Mouse (Mus musculus): ENCODE data around the gene Cluh.

Cluh gene

DNA sequence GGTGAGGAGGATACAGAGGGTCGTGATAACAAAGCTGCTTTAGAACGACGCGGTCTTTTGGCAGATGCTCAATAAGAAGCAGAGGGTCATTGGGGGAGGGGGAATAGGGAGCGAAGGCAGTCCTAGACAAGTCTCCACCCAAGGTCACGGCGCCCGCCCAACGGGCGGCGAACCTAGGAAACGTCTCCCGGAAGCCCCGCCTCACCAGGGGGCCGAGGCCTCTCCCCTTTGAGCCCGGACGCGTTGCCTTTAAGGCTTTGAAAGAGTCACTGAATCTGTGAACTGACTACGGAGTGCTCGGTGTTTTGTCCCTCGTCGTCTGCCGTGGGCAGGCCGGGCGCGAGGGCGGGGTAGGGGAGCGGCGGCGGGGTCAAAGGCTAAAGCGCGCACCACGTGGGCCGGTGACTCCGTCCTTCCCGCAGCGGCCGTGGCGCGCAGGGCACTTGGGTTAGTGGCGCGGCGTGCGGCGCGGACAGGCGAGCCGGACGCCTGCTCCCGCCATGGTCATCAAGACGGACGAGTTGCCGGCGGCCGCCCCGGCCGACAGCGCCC, at the start of gene Cluh:
Cluh (plus strand) TSS at position 401 of the 552 bp plus-strand sequence.
- peak; percentile 95 for DNase-seq (ENCODE audit: extremely low read depth, low read depth)

DNA sequence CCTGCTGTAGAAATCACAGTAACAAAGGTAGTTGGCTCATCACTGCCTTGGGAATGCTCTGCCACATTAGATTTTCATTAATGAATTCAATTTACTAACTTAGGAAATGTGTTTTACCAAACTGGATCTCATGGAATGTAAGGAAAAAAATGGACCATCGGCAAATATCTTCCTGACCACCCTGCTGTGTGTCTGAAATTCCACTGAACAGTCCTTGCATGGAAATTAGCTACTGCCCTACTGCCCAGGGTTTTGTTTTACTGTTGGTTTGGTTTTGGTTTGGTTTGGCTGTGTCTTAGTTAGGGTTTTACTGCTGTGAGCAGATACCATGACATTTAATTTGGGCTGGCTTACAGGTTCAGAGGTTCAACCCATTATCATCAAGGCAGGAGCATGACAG, 47.0 kb upstream of the Cluh start:
- DNase-seq (ENCODE audit: extremely low read depth, low read depth): no peak

- no peak for DNase-seq (ENCODE audit: extremely low read depth, low read depth)
These were observed 39.2 kb upstream of the Cluh start for GRCm38 (mm10) chr11:74610068-74610467.

DNA sequence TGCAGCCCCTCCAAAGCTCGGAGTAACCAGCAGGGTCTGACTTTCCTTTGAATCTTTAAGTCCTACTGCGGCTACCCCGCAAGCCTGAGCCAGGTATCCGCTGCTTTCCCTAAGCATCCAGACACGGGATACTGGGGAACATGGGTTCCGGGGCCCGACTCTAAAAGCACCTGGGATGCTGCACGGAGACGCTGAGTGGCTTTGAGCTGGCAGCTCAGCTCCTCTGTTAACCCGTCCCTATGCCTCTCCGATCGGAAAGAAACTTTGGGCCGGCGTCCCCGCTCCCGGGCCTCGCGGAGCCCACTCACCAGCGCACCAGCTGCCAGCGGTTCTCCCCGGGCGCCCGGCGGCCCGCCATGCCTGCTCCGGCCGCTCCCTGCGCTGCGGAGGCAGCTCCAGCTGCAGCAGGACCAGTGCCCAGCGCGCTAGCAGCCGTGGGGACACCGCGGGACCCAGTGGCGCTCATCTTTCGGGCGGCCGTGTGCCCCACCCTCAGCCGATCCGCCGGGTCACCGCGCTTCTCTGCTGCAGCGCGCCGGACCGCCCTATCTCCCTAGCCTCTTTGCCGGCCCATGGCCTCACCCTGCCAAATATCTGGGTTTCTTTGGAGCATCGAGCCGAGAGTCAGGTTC, 38.6 kb upstream of the Cluh start, which contains the start of gene Rap1gap2:
Rap1gap2 (minus strand) TSS at position 371 of the 632 bp plus-strand sequence.
- no peak for DNase-seq (ENCODE audit: extremely low read depth, low read depth)

GRCm38 (mm10) chr11:74611437-74611836, 37.9 kb upstream of the Cluh start:
- no peak for DNase-seq (ENCODE audit: extremely low read depth, low read depth)

DNA sequence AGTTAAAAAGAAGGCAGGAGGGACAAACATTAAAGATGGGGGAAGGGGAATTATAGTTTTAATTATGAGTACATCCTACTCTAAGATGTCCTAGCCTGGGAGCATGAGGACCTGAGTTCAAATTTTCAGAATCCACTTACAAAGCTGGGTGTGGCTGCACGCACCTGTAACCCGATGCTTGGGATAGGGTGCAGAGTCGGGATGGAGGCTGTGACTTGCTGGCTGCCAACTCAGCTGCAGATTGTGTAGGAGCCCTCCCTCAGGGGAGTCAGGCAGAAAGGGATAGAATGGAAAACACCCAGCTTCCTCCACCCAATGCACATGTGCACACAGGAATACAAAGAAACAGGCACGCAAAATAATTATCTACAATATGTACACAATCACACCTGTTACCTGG, 35.9 kb upstream of the Cluh start:
- no peak for DNase-seq (ENCODE audit: extremely low read depth, low read depth)

DNA sequence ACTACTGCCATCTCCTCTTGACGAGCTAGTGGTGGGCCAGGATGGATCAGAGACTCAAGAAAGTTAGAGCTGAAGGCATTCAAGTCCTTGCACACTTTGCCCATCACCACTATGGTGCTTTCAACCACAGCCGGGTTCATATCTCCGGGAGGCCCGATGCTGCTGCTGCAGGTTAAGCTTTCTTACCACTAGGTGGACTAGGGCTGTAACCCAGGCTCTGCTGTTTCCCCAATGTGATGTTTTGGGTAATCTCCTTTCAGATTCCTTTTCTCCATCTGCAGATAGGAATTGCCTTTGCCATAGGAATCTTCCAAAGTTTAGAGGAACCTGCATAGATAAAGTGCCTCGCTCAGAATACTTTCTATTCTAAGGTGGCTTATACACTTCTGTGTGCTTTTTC, 33.7 kb upstream of the Cluh start:
- no peak for DNase-seq (ENCODE audit: extremely low read depth, low read depth)

- peak; percentile 35 for DNase-seq (ENCODE audit: extremely low read depth, low read depth)
These were observed 29.9 kb upstream of the Cluh start, which contains the start of gene Ccdc92b for GRCm38 (mm10) chr11:74619201-74619955. TSS of gene Ccdc92b (plus strand) at chr11:74619605.

GRCm38 (mm10) chr11:74619956-74620300, 29.4 kb upstream of the Cluh start:
- no peak for DNase-seq (ENCODE audit: extremely low read depth, low read depth)

DNA sequence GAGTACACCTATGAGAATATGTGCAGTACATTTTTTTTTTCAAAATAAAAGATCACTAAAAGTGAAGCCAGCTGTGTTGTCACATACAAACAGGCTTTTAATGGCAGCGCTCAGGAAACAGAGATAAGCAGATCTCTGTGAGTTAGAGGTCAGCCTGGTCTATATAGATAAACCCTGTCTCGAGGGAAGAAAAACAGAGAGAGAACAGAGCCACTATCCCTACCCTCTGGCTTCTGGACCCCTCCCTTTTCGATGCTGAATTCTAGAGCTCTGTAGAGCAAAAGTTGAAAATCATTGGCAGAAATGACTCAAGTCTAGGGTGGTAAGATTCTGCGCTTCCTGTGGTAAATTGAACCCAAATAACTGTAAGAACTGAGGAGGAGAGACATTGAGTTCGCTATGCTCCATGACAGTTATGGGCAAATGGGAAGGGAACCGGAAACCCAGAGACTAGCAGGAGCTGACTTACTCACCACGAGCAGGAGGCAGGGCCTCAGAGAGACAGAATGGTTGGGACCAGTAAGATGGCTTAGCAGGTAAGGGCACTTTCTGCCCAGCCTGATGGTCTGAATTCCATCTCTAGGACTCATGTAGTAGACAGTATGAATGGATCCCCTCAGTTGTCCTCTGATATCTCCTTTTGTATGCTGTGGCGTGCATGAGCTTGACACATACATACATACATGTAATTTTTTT, 27.2 kb upstream of the Cluh start:
- DNase-seq (ENCODE audit: extremely low read depth, low read depth): peak; percentile 57

DNA sequence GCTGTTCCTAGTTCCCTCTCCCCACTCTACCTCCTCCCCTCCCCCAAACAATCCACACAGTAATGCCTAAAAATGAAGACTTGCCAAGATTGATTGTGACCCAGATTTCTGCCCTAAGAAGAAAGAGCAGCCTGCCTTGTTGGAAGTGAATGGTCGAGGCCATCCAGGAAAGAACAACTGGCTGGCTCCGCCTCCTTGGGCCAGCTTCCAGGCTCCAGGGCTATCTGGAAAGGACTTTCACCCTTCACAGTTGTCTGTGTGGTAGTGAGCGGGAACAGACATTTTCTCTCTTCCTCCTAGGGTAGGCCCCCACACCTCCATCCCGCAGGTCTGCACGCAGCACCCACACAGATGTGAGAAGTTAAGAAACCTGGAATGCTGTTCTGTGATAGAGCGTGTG, 25.6 kb upstream of the Cluh start:
- no peak for DNase-seq (ENCODE audit: extremely low read depth, low read depth)

DNA sequence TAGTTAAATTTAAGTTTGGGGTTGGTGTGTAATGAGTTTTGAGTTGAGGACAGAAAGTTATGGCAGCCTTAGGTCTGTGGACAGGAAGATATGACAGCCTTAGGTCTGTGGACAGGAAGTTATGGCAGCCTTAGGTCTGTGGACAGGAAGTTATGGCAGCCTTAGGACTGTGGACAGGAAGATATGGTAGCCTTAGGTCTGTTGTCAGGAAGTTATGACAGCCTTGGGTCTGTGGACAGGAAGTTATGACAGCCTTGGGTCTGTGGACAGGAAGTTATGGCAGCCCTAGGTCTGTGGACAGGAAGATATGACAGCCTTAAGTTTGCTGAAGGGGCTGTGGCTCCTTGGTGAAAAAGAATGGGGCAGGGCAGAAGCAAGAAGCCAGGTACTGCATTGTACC, 24.0 kb upstream of the Cluh start:
- no peak for DNase-seq (ENCODE audit: extremely low read depth, low read depth)

DNA sequence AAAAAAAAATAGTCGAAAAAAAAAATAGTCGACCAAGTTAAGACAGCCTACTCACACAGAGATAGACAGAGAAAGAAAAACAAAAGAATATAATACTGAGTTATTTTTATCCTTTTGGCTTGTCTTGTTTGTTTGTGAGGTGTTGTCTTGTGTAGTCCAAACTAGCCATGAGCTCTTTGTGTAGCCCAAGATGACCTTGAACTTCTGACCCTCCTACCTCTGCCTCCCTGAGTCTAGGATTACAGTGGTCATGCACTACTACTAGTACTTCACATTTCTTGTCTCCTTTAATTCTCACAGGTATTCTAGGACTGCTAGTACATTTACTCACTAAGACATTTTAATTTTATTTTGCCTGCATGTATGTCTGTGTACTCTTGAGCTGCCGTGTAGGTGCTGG, 21.8 kb upstream of the Cluh start:
- DNase-seq (ENCODE audit: extremely low read depth, low read depth): no peak

- DNase-seq (ENCODE audit: extremely low read depth, low read depth): no peak
These were observed 17.2 kb upstream of the Cluh start for GRCm38 (mm10) chr11:74631880-74632789.

DNA sequence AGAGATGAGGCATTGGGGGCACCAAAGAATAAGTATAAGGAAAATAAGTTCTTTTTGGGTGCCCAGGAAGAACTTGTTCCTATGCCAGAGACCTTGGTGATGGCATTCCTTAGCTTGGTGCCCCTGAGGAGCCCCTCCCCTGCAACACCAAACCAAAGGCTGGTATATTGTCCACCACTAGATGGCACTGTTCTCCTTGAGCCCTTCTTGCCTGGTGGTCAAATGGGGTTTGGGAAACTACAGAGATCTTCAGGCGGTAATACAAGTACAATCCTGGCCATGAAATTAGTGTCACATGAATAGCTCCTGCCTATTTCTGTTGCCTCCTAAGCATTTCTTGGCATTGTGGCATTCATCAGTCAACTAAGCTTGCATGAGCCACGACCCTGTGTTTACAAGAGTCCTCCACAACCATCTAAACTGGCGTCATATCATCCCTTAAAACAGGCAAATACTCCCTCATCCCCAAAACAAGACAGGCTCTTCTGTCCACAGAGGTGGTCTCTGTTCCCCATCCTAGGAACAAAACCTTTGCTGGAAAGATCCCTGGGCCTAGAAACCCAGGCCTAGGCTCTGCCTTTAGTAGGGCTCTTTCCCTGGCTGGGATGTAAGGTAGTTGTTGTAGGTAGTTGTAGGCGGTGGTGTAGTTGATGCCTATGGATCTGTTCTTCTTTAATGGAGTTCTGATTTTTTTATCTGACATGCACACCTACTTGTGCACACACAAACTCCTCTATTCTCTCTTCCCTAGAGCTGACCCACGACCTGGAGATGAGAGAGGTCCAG, 14.6 kb upstream of the Cluh start:
- peak; percentile 50 for DNase-seq (ENCODE audit: extremely low read depth, low read depth)

GRCm38 (mm10) chr11:74637486-74637885, 11.8 kb upstream of the Cluh start:
- DNase-seq (ENCODE audit: extremely low read depth, low read depth): no peak

GRCm38 (mm10) chr11:74637971-74638790, 11.1 kb upstream of the Cluh start:
- DNase-seq (ENCODE audit: extremely low read depth, low read depth): no peak

GRCm38 (mm10) chr11:74638791-74639411, 10.4 kb upstream of the Cluh start:
- no peak for DNase-seq (ENCODE audit: extremely low read depth, low read depth)

- no peak for DNase-seq (ENCODE audit: extremely low read depth, low read depth)
These were observed 9.7 kb upstream of the Cluh start for GRCm38 (mm10) chr11:74639628-74640027.
